Mouse (Mus musculus): ENCODE results near the gene Plcg2. TPM values are rescaled to one million over a fixed set of nuclear protein-coding genes. Genes with fewer than 3 reads are reported as not detected.
A peak's percentile ranks its signal among the peaks of the same experiment; 100 is the strongest.

The Plcg2 gene
- total RNA-seq, 1 experiment from 2014 or later = 3.4 TPM

- no peak for DNase-seq
Observed at GRCm38 (mm10) chr8:117634406-117634805, 136.3 kb downstream of the Plcg2 start.

- no peak for DNase-seq
Observed at GRCm38 (mm10) chr8:117637462-117637861, 139.4 kb downstream of the Plcg2 start.

GRCm38 (mm10) chr8:117639631-117640030, 141.5 kb downstream of the Plcg2 start:
- no peak for DNase-seq

GRCm38 (mm10) chr8:117645486-117645885, 147.4 kb downstream of the Plcg2 start:
- no peak for DNase-seq

GRCm38 (mm10) chr8:117646020-117646419, 147.9 kb downstream of the Plcg2 start:
- peak; percentile 38 for DNase-seq

GRCm38 (mm10) chr8:117646440-117646839, 148.3 kb downstream of the Plcg2 start:
- no peak for DNase-seq

- DNase-seq = no peak
Observed at GRCm38 (mm10) chr8:117652318-117652717, 154.2 kb downstream of the Plcg2 start.

GRCm38 (mm10) chr8:117658990-117659389, 160.9 kb downstream of the Plcg2 start:
- no peak for DNase-seq

GRCm38 (mm10) chr8:117660358-117661031, 162.4 kb downstream of the Plcg2 start:
- peak; percentile 5 for DNase-seq

- no peak for DNase-seq
Observed at GRCm38 (mm10) chr8:117667349-117668124, 169.4 kb downstream of the Plcg2 start.

- DNase-seq = no peak
Observed at GRCm38 (mm10) chr8:117670461-117670860, 172.4 kb downstream of the Plcg2 start.

GRCm38 (mm10) chr8:117672558-117672957, 174.5 kb downstream of the Plcg2 start:
- DNase-seq = no peak

- peak; percentile 74 for DNase-seq
Observed at GRCm38 (mm10) chr8:117673430-117673830, 175.3 kb downstream of the Plcg2 start, which contains the start of gene Sdr42e1. Gene Sdr42e1, minus strand, starts transcription at chr8:117673689.

- DNase-seq = no peak
Observed at GRCm38 (mm10) chr8:117675171-117675570, 177.1 kb downstream of the Plcg2 start.

GRCm38 (mm10) chr8:117676460-117676859, 178.4 kb downstream of the Plcg2 start:
- no peak for DNase-seq

- no peak for DNase-seq
Observed at GRCm38 (mm10) chr8:117677011-117677410, 178.9 kb downstream of the Plcg2 start.

GRCm38 (mm10) chr8:117678650-117679049, 180.6 kb downstream of the Plcg2 start:
- no peak for DNase-seq

GRCm38 (mm10) chr8:117683925-117684472, 185.9 kb downstream of the Plcg2 start:
- no peak for DNase-seq

- DNase-seq = no peak
Observed at GRCm38 (mm10) chr8:117684504-117684903, 186.4 kb downstream of the Plcg2 start.
